Mouse (Mus musculus): Measurements from ENCODE around the gene Nek10.
A peak's percentile ranks its signal among the peaks of the same experiment; 100 is the strongest.
"Not testable (repeated sequence)": the region's sequence is repeated elsewhere in the genome, so short reads cannot be mapped to it uniquely, and the experiment has no call there.

The Nek10 gene

DNA sequence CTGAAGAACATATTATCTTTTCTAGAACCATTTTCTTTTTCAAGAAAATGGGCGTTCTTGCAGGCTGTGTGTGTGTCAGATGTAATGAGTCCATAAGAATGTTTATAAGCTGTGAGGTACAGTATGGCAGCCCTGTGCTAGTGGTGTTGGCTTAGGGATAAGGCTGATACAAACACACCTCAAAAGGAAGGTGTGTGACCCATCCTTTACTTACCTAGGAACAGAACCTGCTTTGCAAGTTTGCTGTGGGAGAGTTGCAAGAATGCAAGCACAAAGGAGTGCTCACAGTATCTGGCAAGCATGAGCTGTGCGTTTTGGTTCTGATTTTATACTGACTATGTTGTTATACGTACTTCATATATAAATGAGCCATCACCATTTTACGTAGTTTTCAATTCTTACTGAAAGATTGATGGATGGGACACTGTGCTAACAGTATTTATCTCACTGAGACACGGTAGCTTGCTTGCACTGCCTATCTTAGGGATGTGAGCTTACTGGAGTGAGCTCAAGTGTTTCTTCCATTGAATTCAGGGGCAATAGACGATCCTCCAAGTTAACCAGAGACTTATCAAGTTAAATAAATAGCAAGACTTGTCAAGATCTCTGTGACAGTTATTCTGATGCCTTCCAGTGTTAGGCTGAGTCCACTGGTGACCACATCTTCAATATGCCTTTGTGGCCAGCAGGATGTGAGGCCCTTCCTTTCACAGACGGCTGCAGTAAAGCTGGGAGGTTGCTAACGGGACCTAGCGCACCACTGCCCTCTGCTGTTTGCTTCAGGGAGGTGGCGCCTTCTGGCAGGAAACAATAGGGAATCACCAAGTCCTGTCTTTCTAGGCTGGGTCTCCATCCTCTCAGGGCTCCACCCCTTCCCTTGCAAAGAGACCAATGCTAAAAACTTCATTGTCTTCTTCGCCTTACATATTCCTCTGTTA, 181.8 kb downstream of the Nek10 start:
- peak; percentile 5 for DNase-seq (ENCODE audit: low spot score)

DNA sequence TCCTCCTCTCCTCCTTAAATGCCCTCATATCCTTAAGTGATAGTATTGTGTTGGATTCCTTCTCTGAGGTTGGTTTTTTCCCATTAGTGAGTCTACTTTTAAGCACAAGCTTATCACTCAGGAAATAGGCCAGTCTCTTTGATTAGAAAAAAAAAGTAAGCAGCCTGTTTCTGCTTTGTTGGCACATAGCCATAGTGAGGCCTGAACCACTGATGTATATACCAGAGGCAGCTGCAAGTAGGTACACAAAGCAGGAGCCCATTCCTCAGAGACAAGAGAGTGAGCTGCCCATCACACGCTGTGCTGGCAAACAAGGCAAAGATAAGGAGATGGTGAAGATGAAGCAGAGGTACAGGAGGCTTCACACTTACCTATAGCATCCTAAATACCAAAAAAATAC, 184.2 kb downstream of the Nek10 start:
- no peak for DNase-seq (ENCODE audit: low spot score)

DNA sequence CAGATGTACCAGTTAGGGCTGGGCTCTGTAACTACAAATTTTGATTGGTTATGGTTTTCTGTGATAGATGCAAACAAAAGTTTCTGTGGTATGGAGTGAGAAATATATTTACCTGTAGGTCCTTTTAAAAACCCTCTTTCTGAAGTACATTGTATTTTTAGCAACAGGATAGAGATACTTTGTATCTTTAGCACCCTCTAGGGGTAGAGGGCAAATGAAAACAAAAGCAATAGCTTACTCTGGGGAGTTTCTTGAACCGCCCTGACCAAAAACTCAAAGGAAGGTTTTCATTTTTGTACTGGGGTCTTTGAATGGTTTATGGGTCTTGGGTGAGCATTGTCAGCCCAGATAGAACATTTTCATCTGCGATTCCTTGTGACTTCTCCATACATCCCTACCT, 188.4 kb downstream of the Nek10 start:
- no peak for DNase-seq (ENCODE audit: low spot score)

DNA sequence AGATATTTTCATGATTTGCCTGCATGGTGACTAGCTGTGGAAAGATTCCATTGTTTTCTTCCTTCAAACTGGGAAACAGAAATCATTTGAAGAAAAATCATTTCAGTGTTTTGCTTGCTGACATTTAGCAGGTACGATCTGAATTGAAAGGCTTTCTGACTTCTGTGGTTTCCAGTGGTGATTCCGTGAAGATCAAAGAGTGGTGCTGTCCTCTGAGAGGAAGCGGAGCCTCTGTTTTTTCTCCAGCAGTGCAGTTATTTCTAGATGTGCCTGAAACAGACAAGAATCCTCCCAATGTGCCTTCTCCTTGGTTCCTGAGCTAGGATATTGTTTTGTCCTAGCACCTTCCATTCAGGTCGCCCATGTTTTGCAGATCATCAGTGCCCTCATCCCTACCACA, 208.2 kb downstream of the Nek10 start:
- DNase-seq (ENCODE audit: low spot score), result no peak

DNA sequence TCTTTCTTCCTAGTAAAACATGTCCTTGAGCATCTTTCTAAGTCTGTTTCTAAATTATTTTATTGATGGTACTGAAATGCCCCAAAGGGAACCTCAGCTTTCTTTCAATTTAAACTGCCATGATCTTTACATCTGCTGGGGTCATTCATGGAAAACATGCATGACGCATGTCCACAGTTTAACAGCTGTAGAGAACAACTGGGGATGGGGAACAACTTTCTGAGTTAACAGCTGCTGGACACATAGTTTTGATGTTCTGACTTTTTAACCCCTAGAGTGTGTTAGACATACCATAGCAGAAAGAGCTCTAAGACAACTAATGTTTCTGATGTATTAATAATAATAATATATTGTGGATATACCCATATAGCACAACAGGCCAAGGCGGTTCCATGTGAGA, 211.6 kb downstream of the Nek10 start:
- no peak for DNase-seq (ENCODE audit: low spot score)

DNA sequence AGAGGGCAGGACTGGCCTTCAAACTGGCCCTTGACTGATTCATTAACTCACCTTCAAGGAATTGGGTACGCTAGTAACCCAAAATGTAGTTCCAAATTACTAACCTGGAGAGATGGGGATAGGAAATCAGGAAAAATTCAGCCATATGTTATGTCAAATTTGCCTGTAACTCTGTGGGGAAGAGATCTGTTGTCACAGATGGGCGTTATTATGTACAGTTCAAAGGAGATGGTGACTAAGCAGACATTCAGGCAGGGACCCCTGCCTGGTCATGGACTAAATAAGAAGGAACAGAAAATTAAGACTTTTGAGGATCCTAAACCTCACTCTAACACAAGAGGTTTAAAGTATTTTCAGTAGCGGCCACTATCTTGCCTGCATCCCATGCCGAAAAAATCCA, 227.4 kb downstream of the Nek10 start:
- DNase-seq (ENCODE audit: low spot score), result not testable (repeated sequence)

DNA sequence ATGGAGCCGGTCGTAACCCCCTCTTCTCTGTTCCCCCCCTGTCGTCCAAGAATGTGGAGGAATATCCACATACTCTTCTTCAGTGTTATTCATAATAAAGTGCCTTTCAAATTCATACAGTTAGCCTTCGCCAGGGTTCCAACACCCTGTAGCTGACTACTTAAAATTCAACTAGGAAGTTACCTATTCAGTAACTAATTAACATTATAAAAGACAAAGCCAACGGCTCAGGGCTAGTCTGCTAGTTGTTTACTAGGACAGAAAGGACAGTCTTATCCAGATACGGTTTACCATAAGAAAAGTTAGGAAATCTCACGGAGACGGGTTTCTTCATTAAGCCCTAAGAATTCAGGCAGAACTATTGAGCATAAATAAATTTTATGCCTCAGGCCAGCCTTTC, 231.4 kb downstream of the Nek10 start:
- DNase-seq (ENCODE audit: low spot score), result not testable (repeated sequence)

DNA sequence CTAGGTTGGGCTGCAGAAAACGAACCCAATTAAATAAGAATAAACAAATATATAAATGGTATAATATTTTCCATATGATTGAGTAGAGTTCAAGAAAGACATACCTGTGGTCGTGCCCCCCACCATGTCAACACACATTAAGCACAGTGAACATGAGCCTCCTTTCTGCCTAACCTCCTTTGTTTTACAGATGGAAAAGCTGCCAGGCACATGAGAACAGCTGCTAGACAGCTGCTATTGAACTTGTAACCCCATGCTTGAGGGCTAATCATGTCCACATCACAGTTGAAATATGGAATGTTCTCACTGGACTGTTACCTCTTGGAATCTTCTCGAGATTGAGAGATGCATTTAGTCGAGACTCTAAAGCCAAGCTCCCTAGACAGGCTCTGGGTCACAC, 245.0 kb downstream of the Nek10 start:
- DNase-seq (ENCODE audit: low spot score), result no peak

DNA sequence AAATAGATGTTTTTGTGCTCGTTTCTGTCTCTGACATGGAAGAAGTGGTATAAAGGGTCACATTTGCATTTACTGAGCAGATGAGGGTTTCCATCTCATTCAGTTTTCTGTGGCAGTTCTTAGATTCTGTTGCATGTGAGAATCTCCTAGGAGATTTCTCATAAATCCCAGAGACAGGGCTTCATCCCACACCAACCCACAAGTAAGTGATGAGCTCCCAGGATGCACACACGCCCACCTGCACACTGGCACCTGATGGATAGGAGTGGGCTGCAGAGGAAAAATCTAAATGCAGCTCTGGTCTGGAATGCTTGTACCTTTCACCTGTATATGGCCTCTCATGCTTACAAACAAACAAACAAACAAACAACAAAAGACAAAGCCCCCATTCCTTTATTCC, 258.3 kb downstream of the Nek10 start:
- no peak for DNase-seq (ENCODE audit: low spot score)
